Mouse (Mus musculus) liver, embryonic 14 days (tissue): ENCODE results near the gene Tln1. TPM values are rescaled to one million over a fixed set of nuclear protein-coding genes. Genes with fewer than 3 reads are reported as not detected.

Experiments used
- polyA plus RNA-seq: library from polyadenylated mRNA; depleted of rRNA; stranded (reverse); fragments of >200 nt; gene quantifications from 2 replicates; pipeline ENCODE4 v1.2.3, GENCODE M21; 2012; rRNA removed

Tln1 gene
- 27.3 and 31.5 TPM in 2 replicates for polyA plus RNA-seq

DNA sequence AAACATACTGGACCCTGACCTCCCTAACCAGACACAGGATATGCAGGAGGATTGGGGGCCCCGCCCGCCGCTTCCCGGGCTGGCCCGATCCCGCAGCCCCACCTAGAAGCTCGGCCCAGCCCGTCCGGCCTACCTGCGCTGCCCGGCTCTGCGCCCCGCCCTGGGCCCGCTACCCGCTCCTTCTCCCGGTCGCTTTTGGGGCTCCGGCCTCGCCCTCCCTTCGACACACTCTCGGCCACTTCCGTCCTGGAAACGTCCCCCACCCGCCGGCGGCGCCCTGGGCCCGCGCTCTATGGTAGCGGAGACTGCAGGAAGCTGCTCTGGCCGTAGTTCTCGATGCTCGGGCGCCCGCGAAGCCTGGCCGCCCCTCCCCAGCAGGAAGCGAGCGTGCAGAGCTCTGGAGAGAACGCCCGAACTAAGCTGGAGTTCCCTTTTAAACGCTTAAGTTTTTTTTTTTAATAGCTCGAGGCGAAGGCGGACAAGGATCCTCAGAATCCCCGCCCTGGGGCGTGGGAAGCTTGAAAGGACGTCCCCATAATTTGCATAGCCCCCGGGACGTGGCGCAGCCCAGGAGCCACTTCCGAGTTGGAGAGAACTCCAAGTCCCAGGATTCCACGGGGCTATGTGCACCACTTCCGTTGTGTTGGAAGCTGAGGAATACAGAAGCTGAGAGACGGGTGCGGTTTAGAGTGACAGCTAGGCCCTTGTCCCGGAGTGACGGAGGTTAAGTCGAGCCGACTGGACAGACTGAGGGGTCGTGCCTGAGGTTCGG is at the start of gene Tln1, which contains the start of gene Creb3:
Gene Tln1 (minus strand): TSS at position 695 of the 772 bp plus-strand sequence.
Gene Creb3 (plus strand): TSS at position 336 of the 772 bp plus-strand sequence.

DNA sequence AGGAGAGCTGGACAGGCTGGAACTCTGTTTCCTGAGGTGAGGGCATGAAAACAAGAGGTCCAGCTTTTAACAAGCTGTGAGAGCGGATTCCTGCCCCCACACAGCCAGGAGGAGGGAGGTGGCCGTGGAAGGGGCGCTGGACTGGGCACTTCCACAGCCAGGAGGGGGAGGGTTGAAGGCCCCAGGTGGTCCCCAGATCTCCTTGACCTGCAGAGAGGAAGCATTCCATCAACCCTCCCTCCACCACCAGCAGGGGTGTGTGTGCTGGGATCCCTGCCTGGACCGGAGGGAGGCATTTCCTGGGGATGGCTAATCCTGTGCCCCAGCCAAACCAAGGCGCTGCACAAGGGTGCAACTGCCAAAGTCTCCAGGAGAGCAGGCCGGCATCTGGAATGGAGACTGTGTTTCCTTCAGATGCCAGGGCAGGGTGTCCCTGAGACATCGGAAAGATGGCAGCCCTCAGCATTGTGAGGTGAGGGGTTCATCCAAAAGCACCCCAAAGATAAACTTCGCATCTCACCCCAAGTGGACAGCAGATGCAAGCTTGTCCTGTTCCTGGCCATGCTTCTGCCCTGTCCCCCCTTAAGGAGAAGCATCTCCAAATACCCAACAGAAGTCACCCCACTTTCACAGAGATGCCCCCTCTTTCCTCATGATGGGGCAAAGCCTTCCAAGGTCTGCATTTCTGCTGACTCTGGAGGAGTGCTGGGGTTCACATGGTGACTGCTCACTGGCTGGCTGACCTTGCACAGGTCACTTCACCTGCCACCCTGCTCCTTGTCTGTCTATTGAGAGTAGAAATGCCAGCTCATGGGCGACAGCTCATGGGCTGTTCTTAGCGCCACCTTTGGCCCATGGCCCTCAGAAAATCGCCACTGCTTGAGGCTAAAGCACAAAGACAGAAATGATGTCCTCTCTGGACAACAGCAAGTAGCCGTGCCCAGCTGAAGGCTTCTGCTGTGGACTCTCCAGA is 22.2 kb upstream of the Tln1 start, which contains the start of gene Msmp:
Gene Msmp (minus strand): TSS at position 51 of the 973 bp plus-strand sequence.

DNA sequence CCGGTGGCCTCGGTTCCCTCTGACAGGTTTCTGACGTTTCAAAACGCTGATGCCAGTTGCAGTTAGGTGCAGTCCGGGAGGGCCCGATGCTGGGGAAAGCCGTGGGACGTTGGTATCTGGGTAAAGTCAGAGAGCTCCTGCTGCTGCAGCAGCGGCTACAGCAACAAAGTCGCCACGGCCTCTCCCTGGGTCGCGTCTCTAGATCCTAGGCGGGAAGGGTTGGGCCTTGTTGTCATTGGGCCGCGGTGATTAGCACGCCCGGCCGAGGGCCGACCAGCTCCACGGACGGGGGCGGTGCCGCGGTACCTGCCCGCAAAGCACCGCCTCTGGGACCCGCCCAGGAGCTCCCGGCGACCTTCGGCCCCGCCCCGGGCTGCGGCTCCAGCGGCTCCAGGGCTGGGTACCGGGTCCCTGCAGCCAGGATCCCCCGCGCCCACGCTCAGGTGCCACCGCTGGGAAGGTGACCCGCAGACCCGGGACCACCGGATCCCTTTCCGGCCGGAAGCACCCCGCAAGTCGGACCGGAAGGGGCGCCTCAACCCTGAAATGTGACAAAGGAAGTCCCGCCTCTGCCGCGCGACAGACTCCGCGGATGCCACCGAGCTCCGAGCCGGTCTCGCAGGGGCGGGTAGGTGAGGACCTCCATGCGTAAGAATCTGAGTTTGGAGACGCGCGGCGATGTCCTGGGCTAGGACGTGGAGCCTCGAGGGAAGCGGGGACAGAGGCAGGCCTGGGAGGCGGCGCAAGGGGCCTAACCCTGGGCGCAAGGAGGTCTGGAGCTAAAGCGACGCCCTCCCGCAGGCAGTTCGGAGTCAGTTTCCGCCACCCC is 16.1 kb upstream of the Tln1 start, which contains the start of the genes Rgp1 and Gba2:
Gene Rgp1 (plus strand): TSS at position 340 of the 829 bp plus-strand sequence.
Gene Gba2 (minus strand): TSS at position 498 of the 829 bp plus-strand sequence.

DNA sequence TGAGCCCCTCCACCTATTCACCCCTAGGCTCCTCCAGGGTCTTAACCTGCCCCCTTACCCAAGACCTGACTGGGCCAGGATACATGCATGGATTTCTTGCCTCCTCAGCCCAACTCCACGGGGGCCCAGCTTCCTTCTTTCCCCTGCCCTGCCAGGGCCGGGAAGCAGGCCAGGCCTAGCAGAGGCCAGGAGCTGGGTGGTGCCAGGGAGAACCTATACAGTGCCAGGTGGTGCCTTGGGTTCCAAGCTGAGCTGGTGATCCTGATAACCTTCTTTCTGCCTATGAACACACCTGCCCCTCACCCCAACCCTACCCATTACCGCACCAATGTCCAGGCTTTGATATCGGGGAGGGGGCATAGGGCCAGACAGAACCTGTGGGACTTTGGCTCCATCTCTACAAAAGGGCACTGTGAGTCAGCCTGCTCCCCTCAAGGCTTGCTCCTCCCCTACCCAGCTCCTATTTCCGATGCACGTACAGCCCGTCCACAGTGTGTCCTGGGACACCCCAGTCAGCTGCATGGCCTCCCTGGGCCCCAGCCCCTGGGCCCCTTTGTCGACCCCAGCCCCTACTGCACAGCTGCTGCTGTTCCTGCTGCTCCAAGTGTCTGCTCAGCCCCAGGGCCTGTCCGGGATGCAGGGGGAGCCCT is 55.8 kb downstream of the Tln1 start, which contains the start of gene Car9:
Gene Car9 (plus strand): TSS at position 431 of the 650 bp plus-strand sequence.

DNA sequence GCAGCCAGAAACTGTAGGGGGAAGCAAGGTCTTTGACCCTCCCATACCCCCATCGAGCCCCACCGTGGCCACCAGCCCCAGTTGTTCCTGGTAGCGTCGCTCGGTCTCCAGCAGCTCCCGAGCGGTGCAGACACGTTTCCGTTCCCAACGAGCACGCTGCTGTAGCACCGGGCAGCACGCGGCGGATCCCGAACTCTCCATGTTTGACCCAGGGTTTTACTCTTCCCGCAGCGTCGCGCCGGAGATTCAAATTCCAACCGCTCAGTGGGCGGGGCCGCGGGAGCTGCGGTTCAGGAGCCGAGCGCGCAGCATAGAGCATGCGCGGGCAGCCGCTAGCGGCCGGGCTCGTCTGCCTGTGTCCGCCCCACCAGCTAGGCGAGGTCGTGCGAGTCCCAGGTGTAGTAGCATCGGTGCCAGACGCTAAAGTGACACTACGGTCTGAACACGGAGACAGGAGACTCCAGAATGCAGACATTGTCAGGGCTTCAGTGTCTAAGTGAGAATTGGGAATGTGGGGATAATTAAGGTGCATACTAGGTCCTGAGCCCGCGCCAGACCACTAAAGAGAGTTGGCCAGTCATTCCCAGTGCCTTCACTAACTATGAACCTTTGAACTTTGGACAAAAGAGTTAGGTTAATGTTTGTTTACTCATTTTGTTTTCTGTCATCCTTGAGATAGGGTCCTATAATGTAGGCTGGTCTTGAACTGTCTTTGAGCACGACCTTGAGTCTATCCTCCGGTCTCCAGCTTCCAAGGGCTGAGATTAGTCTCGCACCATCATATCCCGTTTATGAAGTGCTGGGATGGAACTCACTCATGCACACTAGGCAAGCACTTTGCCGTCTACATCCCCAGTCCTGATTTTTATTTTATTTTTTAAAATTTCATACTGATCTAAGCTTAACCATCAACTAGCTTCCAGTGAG is 62.8 kb downstream of the Tln1 start, which contains the start of gene Arhgef39:
Gene Arhgef39 (minus strand): TSS at position 289 of the 927 bp plus-strand sequence.

GRCm38 (mm10) chr4:43492821-43493185 is 69.7 kb downstream of the Tln1 start, which contains the start of gene Ccdc107:
Gene Ccdc107 (plus strand): TSS chr4:43492900.

DNA sequence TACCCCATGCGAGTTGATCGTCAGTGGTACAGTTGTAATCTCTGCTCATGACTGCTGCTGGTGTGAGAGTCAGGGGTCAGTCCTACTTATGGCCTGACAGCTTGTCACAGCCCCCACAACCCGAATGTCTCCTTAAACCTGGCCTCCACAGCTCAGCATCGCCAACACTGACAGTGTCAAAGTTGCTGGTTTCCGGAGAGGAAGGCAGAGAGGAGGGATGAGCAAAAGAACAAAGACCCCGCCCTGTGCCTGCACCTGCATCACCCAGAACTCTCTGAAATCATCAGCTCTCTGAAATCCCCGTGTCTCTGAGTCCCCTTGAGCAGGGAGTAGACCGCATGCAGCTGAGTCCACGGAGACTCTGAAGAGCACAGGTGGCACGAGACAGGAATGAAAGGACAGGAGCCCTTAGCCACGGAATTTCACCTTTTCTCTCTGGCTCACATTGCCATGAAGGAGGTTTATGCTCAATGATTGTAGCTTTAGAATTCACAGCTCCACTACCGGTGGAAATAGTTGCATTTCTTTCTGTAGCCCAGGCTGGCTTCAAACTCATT is 78.9 kb downstream of the Tln1 start, which contains the start of gene Sit1:
Gene Sit1 (minus strand): TSS at position 200 of the 557 bp plus-strand sequence.

Other genes starting within 250 kb of the Tln1 start
- gene Rusc2, start 180.7 kb downstream of the Tln1 start, polyA plus RNA-seq = 0.39 and 0.45 TPM in 2 replicates
- 0.02 TPM in 1 of 2 replicates, not detected in the other for gene Fam166b, start 133.6 kb downstream of the Tln1 start, polyA plus RNA-seq
- 2.4 and 2.7 TPM in 2 replicates for gene Tesk1, start 120.8 kb downstream of the Tln1 start, polyA plus RNA-seq
- 0.20 and 0.38 TPM in 2 replicates for gene Cd72, start 108.1 kb downstream of the Tln1 start, polyA plus RNA-seq
- 0.06 TPM in 1 of 2 replicates, not detected in the other for gene Sit1, start 79.0 kb downstream of the Tln1 start, polyA plus RNA-seq
- 32.7 and 38.7 TPM in 2 replicates for gene Ccdc107, start 69.8 kb downstream of the Tln1 start, polyA plus RNA-seq
- 33.9 and 38.3 TPM in 2 replicates for gene Arhgef39, start 63.0 kb downstream of the Tln1 start, polyA plus RNA-seq
- 0.53 and 0.58 TPM in 2 replicates for gene Car9, start 55.7 kb downstream of the Tln1 start, polyA plus RNA-seq
- gene Tpm2, start 38.9 kb downstream of the Tln1 start, polyA plus RNA-seq = 9.7 and 20.6 TPM in 2 replicates
- 10.3 and 12.2 TPM in 2 replicates for gene Creb3, start 359 bp downstream of the Tln1 start, polyA plus RNA-seq
- 13.7 and 16.2 TPM in 2 replicates for gene Rgp1, start 16.0 kb upstream of the Tln1 start, polyA plus RNA-seq
- 11.1 and 12.8 TPM in 2 replicates for gene Gba2, start 16.2 kb upstream of the Tln1 start, polyA plus RNA-seq
- gene Msmp, start 21.8 kb upstream of the Tln1 start, polyA plus RNA-seq = not detected in 2 replicates
- gene Npr2, start 69.2 kb upstream of the Tln1 start, polyA plus RNA-seq = 1.5 and 1.9 TPM in 2 replicates
- gene Spag8, start 90.9 kb upstream of the Tln1 start, polyA plus RNA-seq = 0.12 and 0.27 TPM in 2 replicates
- gene Hint2, start 93.8 kb upstream of the Tln1 start, polyA plus RNA-seq = 28.3 and 30.4 TPM in 2 replicates
- 0.18 and 0.26 TPM in 2 replicates for gene Tmem8b, start 106.3 kb upstream of the Tln1 start, polyA plus RNA-seq
- 0.02 TPM in 2 replicates for gene Fam221b, start 106.5 kb upstream of the Tln1 start, polyA plus RNA-seq
- not detected in 2 replicates for gene Olfr70, start 138.1 kb upstream of the Tln1 start, polyA plus RNA-seq
- gene Olfr71, start 147.6 kb upstream of the Tln1 start, polyA plus RNA-seq = not detected in 2 replicates
- 0.07 and 0.10 TPM in 2 replicates for gene Hrct1, start 164.5 kb upstream of the Tln1 start, polyA plus RNA-seq
- 0.01 and 0.02 TPM in 2 replicates for gene Spaar, start 167.3 kb upstream of the Tln1 start, polyA plus RNA-seq
- not detected in 2 replicates for gene Olfr159, start 208.3 kb upstream of the Tln1 start, polyA plus RNA-seq